Mouse (Mus musculus) left cerebral cortex, postnatal 10 days (tissue): ENCODE data around the gene Snd1. TPM values are rescaled to one million over a fixed set of nuclear protein-coding genes. Genes with fewer than 3 reads are reported as not detected.

Source experiments
- DNase-seq, 2 experiments: peaks; one replicate each; pipeline ENCODE4 v3.0.0; 2021 to 2022; ENCODE audit warnings: low spot score in 2 of 2, mixed read lengths in 1 of 2; ENCODE audit errors: extremely low spot score in 1 of 2
- intact Hi-C: fragments of 180-260 bp; cut with DNase I; formaldehyde crosslinking; loops from one replicate; pipeline ENCODE4 v1.15.1; 2025
- total RNA-seq, 2 experiments: library from RNA; stranded (reverse); gene quantifications; 2 replicates each; pipeline ENCODE4 v1.2.3; 2021

Gene Snd1
- total RNA-seq, 2 experiments from 2014 or later: 109 to 116 TPM

DNA sequence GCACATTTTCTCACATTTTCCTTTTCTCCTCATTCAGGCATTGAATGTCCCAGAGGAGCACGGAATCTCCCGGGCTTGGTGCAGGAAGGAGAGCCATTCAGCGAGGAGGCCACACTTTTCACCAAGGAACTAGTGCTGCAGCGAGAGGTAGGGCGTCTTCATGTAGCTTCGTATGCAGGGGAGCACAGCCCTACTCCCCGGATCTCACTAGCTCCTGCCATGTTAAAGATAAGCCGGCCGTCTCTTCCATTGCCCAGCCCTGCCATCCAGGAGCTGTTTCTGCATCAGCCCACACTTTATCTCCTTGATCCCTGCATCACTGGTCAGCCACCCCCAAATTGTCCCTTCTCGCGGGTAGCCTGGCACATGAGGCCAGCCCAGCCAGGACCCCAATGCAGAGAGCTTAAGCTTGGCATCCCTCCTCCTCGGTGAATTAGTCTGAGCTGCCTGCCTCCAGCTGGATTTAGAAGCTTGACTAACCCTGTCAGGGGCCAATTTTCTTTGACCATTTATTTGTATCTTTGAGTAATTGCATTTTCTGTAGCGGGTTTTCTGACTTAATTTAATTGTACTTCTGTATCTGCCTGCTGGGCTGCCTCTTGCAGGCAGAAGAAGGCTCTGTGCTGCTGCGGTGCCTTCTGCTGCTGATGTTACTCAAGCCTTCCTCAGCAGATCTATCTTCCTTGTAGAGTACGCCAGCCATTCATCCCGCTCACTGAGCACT is 321.0 kb downstream of the Snd1 start:
- DNase-seq: no peak
- intact Hi-C loops: no loop called here

DNA sequence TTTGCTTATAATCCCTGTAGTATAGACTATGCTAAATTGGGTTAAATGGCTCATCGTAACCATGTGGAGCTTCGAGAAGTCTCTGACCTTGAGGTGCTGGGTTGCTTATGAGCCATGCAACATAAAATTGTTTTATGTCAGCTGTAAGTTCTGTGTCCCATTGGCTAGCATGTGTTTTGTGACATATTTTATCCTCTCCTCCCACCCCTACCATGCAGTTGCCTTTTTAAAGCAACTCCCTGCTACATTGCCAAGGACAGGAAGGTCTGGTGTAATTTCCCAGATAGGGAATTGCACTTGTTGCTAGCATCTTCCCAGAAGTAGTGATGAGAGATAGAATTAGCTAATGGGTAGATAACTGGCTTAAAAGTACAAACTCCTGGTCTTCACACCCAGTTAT is 324.9 kb downstream of the Snd1 start:
- intact Hi-C loops: no loop called here
- no peak for DNase-seq

GRCm38 (mm10) chr6:28800976-28801375 is 326.0 kb downstream of the Snd1 start:
- intact Hi-C loops: no loop called here
- no peak for DNase-seq

DNA sequence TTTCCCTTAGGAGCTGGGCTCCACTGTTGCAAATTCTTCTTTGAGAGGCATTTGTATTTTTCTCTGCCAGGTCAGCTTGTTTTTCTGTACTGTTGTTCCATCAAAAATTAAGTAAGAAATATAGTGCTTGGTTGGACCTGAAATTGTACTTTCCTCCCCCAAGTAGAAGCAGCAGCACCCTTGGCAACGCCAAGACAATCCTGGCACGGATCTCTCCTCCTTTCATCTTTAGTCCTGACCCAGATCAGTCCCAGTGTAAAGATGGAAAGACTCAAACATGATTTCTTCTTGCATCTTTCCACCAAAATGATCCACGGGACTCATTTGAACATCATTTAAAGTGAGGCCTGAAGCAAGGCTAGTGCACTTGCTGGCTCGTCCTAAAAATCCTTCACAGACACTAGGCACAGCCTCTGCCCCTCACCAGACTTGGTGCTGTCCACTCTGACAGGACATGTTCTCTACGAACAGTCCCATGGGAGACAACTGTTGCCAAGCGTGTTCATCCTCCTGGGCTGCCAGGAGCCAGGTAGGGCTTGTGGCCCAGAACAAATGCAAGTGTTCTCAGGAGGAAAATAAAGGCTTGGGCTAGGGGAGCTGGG is 328.8 kb downstream of the Snd1 start:
- no peak for DNase-seq
- intact Hi-C loops: no loop called here

GRCm38 (mm10) chr6:28804751-28805150 is 329.8 kb downstream of the Snd1 start:
- DNase-seq: no peak
- intact Hi-C loops: no loop called here

GRCm38 (mm10) chr6:28813057-28813456 is 338.1 kb downstream of the Snd1 start:
- DNase-seq: no peak
- intact Hi-C loops: loop anchor here (5.0 kb wide), 1 partner anchor 61 kb away; no protein-coding TSS in a partner anchor

DNA sequence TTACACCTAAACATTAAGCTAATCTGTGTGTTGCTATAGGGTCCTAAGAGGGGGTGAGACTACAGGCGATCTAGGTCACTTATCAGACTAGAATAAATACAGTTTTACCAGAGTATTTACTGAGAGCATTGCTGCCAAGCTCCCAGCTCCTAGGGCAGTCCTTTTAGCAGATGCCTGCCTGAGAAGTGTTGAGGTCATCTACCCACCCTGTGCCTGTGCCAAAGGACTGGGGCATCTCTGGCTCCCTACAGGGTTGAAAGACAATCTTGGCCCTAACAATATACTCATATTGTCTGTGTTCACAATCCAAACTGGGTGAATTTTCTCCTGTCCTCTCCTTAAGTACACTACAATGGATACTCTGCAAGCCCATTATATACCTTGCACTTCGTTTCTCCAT is 340.0 kb downstream of the Snd1 start:
- DNase-seq: no peak
- intact Hi-C loops: loop anchor here (5.0 kb wide), 1 partner anchor 63 kb away; no protein-coding TSS in a partner anchor

DNA sequence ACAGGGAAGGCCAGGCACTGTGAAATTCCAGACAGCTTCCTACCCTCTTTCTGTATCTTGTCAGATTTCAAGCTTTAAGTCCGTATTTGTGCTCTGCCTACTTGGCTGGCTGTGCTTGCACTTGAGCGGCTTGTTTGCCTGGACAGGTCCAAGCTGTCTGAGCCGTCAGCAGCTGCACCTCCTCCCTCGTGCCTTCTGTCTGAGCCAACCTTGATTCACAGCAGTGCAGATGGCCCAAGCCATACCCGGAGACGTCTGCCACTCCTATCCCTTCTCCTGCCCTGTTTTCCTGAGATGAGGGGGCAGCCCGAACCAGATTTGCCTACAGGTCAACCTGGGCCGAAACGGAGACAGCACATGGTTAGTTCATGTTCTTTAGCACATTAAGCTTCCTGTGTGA is 342.1 kb downstream of the Snd1 start:
- peak in 1 of 2 experiments; percentile 40 for DNase-seq
- intact Hi-C loops: no loop called here

GRCm38 (mm10) chr6:28819509-28820358 is 344.8 kb downstream of the Snd1 start:
- no peak for DNase-seq

GRCm38 (mm10) chr6:28822296-28822695 is 347.4 kb downstream of the Snd1 start:
- intact Hi-C loops: no loop called here
- DNase-seq: no peak

More at GRCm38 (mm10) chr6:28819509-28820358, 344.8 kb downstream of the Snd1 start:
- intact Hi-C loops: no loop called here

- no peak for DNase-seq
- intact Hi-C loops: no loop called here
These were observed 348.4 kb downstream of the Snd1 start for GRCm38 (mm10) chr6:28823375-28823774.

DNA sequence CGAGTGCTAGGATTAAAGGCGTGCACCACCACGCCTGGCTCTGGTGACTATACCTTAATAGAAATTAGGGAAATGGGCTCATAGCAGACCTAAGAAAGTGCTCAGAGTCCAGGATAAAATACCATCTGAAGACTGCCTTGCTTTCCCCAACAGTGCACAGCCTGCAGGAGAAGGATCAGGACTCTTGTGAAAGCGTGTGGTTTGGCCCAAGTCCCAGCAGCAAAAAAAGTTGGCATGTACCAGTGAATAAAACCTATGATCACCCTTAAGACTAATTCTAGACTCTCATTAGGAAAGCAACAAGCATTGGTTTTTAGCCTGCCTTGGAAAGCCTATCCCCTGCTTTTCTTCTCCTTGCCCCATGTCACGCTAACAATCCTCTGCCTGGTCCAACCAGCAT is 348.9 kb downstream of the Snd1 start:
- intact Hi-C loops: no loop called here

GRCm38 (mm10) chr6:28825894-28826293 is 351.0 kb downstream of the Snd1 start:
- intact Hi-C loops: no loop called here

More for the DNA sequence above, 348.9 kb downstream of the Snd1 start:
- no peak for DNase-seq

GRCm38 (mm10) chr6:28826689-28827389 is 351.9 kb downstream of the Snd1 start:
- intact Hi-C loops: no loop called here
- no peak for DNase-seq

More at GRCm38 (mm10) chr6:28825894-28826293, 351.0 kb downstream of the Snd1 start:
- no peak for DNase-seq

DNA sequence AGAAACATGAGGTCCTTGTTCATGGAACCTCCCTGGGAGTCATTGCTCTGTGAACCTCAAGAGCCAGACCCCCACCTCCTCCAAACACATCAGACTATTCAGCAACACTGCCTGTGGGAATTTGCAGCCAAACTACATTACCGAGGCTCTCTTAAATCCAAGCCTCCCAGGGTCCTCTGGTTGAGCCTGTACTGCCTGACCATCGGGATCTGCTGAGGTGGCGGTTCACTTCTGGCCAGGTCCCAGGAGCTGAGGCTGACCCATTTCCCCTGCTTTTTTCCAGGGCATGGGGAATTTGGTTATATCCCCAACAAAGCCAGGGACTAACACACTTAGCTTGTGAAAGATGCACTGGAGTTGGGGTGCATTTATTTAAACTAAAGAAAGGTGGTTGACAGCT is 352.6 kb downstream of the Snd1 start:
- intact Hi-C loops: no loop called here
- DNase-seq: no peak

DNA sequence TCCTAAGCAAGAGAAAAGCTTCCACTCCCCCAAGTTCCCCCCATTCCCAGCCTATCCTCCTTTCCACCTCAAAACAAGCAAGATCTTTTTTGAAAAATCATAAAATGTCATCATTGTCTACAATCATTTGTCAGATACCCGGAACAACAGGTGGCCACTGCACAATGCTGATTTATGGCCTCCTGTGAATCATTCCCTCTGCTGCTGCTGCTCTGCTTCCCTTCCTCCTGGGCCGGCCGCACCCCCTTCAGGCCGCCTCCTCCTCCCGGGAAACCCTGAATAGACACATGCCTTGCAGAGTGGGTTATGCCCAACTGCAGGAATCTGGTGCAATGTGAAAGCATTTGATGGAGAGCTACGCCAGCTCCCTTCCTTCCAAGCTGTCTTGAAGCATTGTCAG is 353.7 kb downstream of the Snd1 start:
- intact Hi-C loops: no loop called here
- DNase-seq: peak; percentile 57 to 59

DNA sequence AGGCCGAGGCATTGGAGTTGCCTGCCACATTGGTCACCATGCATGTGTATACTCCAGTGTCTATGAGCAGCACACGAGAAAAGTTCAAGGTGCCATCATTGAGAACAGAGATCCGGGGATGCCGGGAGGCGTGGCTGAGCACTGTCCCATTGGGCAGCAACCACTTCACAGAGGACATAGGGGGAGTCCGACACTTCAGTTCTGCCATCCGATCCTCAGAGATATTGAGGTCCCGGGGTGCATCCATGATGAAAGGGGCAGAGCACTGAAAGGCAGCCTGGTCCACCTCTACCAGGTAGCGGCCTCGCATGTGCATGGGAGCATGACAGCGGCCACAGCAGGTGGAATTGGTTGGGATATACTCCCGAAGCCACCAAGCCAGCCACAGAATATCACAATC is 355.4 kb downstream of the Snd1 start:
- no peak for DNase-seq
- intact Hi-C loops: loop anchor here (5.0 to 10.0 kb wide), 3 partner anchors 192 to 314 kb away; no protein-coding TSS in a partner anchor

- intact Hi-C loops: loop anchor here (5.0 to 10.0 kb wide), 3 partner anchors 191 to 314 kb away; no protein-coding TSS in a partner anchor
These were observed 356.3 kb downstream of the Snd1 start, which contains the start of gene Lrrc4 for GRCm38 (mm10) chr6:28831011-28831853. Gene Lrrc4 (minus strand): TSS chr6:28831747.

More at GRCm38 (mm10) chr6:28831011-28831853, 356.3 kb downstream of the Snd1 start, which contains the start of gene Lrrc4:
- no peak for DNase-seq
